Mouse (Mus musculus): ENCODE measurements around the gene Ipo7.

- TF ChIP-seq EP300 (IDR thresholded peaks at IDR 0.05) (no peak), CTCF (IDR thresholded peaks at IDR 0.05) (no peak)
Observed at GRCm38 (mm10) chr7:110069070-110069469, 51.0 kb downstream of the Ipo7 start.

Data from lung, postnatal 0 days (tissue).